Mouse (Mus musculus) C2C12 (cell line): ENCODE measurements around the gene Mlycd.

Experiments used
- CTCF ChIP-seq: IDR thresholded peaks from one replicate; pipeline ENCODE4 v1.5.1; 2011; ENCODE audit not compliant: control insufficient read depth, insufficient read depth, insufficient read length
- MAX ChIP-seq: IDR thresholded peaks from one replicate; pipeline ENCODE4 v1.6.1; 2011; ENCODE audit warnings: mild to moderate bottlenecking, control low read depth

- TF ChIP-seq CTCF, result no peak
- TF ChIP-seq MAX, result no peak
Observed at GRCm38 (mm10) chr8:119413605-119414004, 18.9 kb downstream of the Mlycd start.
